Mouse (Mus musculus) erythroblast, adult 5-6 weeks (primary cell): Measurements from ENCODE around the gene Faxc. TPM values are rescaled to one million over a fixed set of nuclear protein-coding genes. Genes with fewer than 3 reads are reported as not detected.

ENCODE experiments used
- ATAC-seq: replicated peaks from 2 replicates; pipeline ENCODE4 v1.8.0; 2016; ENCODE audit warnings: moderate number of reproducible peaks, mild to moderate bottlenecking, moderate TSS enrichment, inconsistent platforms; ENCODE audit not compliant: poor library complexity, low FRiP score, severe bottlenecking
- total RNA-seq, 2 experiments: library from RNA; stranded (forward) in 1 of 2; stranded (reverse) in 1 of 2; fragments of 150-400 nt in 1 of 2; fragments of 200-764, 138-1000 nt in 1 of 2; gene quantifications; 2 replicates each; pipeline versions ENCODE4 v1.2.3 to v1.2.4; 2015 to 2017; ENCODE audit warnings: low replicate concordance in 2 of 2

Gene Faxc
- total RNA-seq, 2 experiments from 2014 or later: not detected

DNA sequence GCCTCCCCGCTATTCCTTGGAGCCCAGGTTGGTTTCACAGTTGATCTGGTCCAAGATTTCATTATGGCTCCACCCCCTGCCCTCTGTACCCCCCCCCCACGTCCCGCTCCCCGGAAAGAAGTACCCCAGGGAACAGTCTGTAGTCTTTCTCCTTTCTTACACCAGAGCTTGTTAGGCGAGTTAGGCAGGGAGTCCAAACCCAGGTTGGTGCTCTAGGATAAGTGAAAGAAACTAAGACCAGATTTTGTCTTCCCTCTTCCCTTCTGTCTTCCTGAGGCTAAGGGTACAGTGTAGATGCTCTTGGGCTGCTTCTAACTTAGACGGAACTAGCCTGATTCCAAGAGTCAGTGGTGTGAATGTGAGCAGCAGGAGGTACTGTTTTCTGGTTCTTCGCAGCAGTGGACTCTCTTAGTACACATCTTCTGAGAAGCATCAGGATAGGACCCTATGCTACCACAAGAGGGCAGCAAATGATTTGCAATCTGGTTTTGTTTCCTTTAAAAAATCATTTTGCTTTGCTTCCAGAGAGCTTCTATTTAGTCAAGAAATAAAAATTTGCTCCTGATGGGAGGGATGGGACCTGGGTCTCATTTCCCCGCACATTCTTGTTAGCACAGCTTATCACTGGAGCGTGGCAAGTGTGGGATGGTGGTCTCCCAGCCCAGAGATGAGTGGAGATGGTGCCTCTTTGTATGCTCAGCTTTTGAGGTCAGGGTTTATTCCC lies 86.7 kb downstream of the Faxc start:
- ATAC-seq: no peak

DNA sequence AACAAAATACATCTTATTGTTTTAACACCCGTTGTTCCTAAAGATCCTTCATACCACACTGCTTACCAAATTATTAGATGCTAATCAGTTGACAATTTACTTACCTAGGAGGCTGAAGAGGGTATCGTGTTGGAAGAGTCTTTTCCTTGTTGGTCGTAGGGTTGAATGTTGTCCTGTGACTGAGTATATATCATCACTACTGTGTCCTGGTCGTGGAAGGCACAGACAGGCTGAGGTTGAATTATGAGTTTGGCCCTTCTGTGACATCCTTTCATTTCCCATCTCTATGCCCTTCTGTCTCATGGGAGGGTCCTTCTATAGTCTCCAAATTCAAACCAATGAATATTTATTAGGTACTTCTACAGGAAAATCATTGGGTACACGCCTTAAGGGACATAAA lies 87.3 kb downstream of the Faxc start:
- no peak for ATAC-seq

DNA sequence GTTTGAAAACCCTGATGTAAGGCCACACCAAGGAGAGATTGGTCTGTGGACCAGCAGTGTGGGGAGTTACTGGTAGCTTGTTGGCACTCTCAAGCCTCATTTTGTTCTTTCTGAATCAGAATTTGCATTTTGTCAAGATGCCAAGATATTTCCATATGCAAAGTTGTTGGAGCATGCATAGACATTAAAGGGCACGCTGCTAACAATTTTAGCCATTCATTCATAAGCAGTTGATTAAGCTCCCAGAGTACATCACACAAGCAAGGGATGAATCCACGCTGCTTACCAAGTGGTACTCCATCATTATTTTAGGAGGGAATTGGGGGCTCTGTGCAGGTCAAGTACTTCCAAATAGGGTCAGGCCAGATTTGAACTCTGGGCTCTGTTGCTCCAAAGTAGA lies 98.8 kb downstream of the Faxc start:
- ATAC-seq: no peak

Other genes with a start within 250 kb of the Faxc start
- gene Prdm13, start 245.4 kb upstream of the Faxc start, total RNA-seq (2015; ENCODE audit: low replicate concordance): not detected in 2 replicates
- gene Prdm13, start 245.4 kb upstream of the Faxc start, total RNA-seq (2017; ENCODE audit: low replicate concordance): not detected in 2 replicates
- 17.5 and 28.0 TPM in 2 replicates for gene Ccnc, start 203.6 kb upstream of the Faxc start, total RNA-seq (2015; ENCODE audit: low replicate concordance)
- gene Ccnc, start 203.6 kb upstream of the Faxc start, total RNA-seq (2017; ENCODE audit: low replicate concordance): 19.7 and 23.0 TPM in 2 replicates
- gene Usp45, start 164.2 kb upstream of the Faxc start, total RNA-seq (2015; ENCODE audit: low replicate concordance): 26.3 and 28.1 TPM in 2 replicates
- gene Usp45, start 164.2 kb upstream of the Faxc start, total RNA-seq (2017; ENCODE audit: low replicate concordance): 22.7 and 27.5 TPM in 2 replicates
- gene Tstd3, start 164.1 kb upstream of the Faxc start, total RNA-seq (2015; ENCODE audit: low replicate concordance): 7.3 and 12.9 TPM in 2 replicates
- 4.9 and 7.5 TPM in 2 replicates for gene Tstd3, start 164.1 kb upstream of the Faxc start, total RNA-seq (2017; ENCODE audit: low replicate concordance)
- 228 and 240 TPM in 2 replicates for gene Pnisr, start 83.7 kb upstream of the Faxc start, total RNA-seq (2015; ENCODE audit: low replicate concordance)
- 168 and 259 TPM in 2 replicates for gene Pnisr, start 83.7 kb upstream of the Faxc start, total RNA-seq (2017; ENCODE audit: low replicate concordance)
- 0.84 and 2.1 TPM in 2 replicates for gene Coq3, start 51.7 kb upstream of the Faxc start, total RNA-seq (2015; ENCODE audit: low replicate concordance)
- gene Coq3, start 51.7 kb upstream of the Faxc start, total RNA-seq (2017; ENCODE audit: low replicate concordance): 2.6 and 3.5 TPM in 2 replicates